Mouse (Mus musculus): ENCODE measurements at regions not wholly inside any gene's neighbourhood (a gene's known extent, or its start where the extent isn't known, plus 50 kb on each side); places are given as distances from the start of the nearest gene placed in this dataset.
A peak's percentile ranks its signal among the peaks of the same experiment; 100 is the strongest.

GRCm38 (mm10) chr10:37315804-37316203 is 177.1 kb upstream of the Marcks start:
- no peak for DNase-seq

GRCm38 (mm10) chr10:37314746-37315430 is 176.2 kb upstream of the Marcks start:
- peak; percentile 61 for DNase-seq

- no peak for DNase-seq
Measured at GRCm38 (mm10) chr10:37313461-37313860, 174.7 kb upstream of the Marcks start.

GRCm38 (mm10) chr10:37310266-37310945 is 171.7 kb upstream of the Marcks start:
- DNase-seq = no peak

GRCm38 (mm10) chr10:37304656-37305055 is 165.9 kb upstream of the Marcks start:
- DNase-seq = no peak

- no peak for DNase-seq
Measured at GRCm38 (mm10) chr10:37300181-37300889, 161.6 kb upstream of the Marcks start.

GRCm38 (mm10) chr10:37298689-37299421 is 160.1 kb upstream of the Marcks start:
- DNase-seq = no peak

GRCm38 (mm10) chr10:37294231-37294630 is 155.5 kb upstream of the Marcks start:
- DNase-seq = no peak

GRCm38 (mm10) chr10:37293292-37293691 is 154.6 kb upstream of the Marcks start:
- no peak for DNase-seq

- no peak for DNase-seq
Measured at GRCm38 (mm10) chr10:37291639-37292495, 153.1 kb upstream of the Marcks start.

GRCm38 (mm10) chr10:37289964-37290704 is 151.4 kb upstream of the Marcks start:
- no peak for DNase-seq

GRCm38 (mm10) chr10:37286305-37286704 is 147.6 kb upstream of the Marcks start:
- DNase-seq = no peak

GRCm38 (mm10) chr10:37282951-37283350 is 144.2 kb upstream of the Marcks start:
- no peak for DNase-seq

GRCm38 (mm10) chr10:37280823-37281222 is 142.1 kb upstream of the Marcks start:
- no peak for DNase-seq

GRCm38 (mm10) chr10:37280150-37280820 is 141.6 kb upstream of the Marcks start:
- no peak for DNase-seq

- no peak for DNase-seq
Measured at GRCm38 (mm10) chr10:37279316-37279715, 140.6 kb upstream of the Marcks start.

- DNase-seq = no peak
Measured at GRCm38 (mm10) chr10:37275857-37276256, 137.1 kb upstream of the Marcks start.

GRCm38 (mm10) chr10:37275271-37275670 is 136.6 kb upstream of the Marcks start:
- DNase-seq = no peak

GRCm38 (mm10) chr10:37271967-37272366 is 133.2 kb upstream of the Marcks start:
- DNase-seq = no peak

GRCm38 (mm10) chr10:37270236-37271000 is 131.7 kb upstream of the Marcks start:
- DNase-seq = no peak

All from right cerebral cortex, postnatal 4 days (tissue).